Mouse (Mus musculus) spleen, adult 2 months (tissue): ENCODE measurements around the gene Qtrt2. TPM values are rescaled to one million over a fixed set of nuclear protein-coding genes. Genes with fewer than 3 reads are reported as not detected.

Source experiments
- DNase-seq, 2 experiments: peaks; one replicate each; pipeline versions ENCODE4 v3.0.0 to v3.0.0-alpha.2; 2012 to 2021; ENCODE audit warnings: low spot score in 2 of 2, low read depth in 1 of 2
- H3K27ac ChIP-seq: fragments of 200-500 bp; 2 replicates; pipeline ENCODE4 v1.5.1; 2012; ENCODE audit warnings: low read length, inconsistent platforms; ENCODE audit not compliant: insufficient read depth
- H3K27me3 ChIP-seq: fragments of 200-500 bp; 2 replicates; pipeline ENCODE4 v1.6.1; 2012; ENCODE audit warnings: mild to moderate bottlenecking, moderate library complexity, low read length, inconsistent platforms; ENCODE audit not compliant: control insufficient read depth, insufficient read depth
- H3K36me3 ChIP-seq: fragments of 200-500 bp; 2 replicates; pipeline ENCODE4 v1.6.1; 2012; ENCODE audit warnings: mild to moderate bottlenecking, low read length, inconsistent platforms; ENCODE audit not compliant: control insufficient read depth, insufficient read depth
- H3K4me1 ChIP-seq: fragments of 200-500 bp; 2 replicates; pipeline ENCODE4 v1.6.1; 2011; ENCODE audit warnings: inconsistent platforms; ENCODE audit not compliant: control insufficient read depth, insufficient read depth, insufficient read length
- H3K4me3 ChIP-seq: fragments of 200-500 bp; 2 replicates; pipeline ENCODE4 v1.5.1; 2011; ENCODE audit warnings: mild to moderate bottlenecking, inconsistent platforms; ENCODE audit not compliant: insufficient read depth, insufficient read length; ENCODE audit errors: extremely low read depth
- CTCF ChIP-seq: fragments of 200-500 bp; IDR thresholded peaks from 2 replicates; pipeline ENCODE4 v1.5.1; 2011; ENCODE audit warnings: mild to moderate bottlenecking, inconsistent platforms; ENCODE audit not compliant: insufficient read depth, insufficient read length, insufficient replicate concordance; ENCODE audit errors: extremely low read depth
- POLR2A ChIP-seq: fragments of 200-500 bp; IDR thresholded peaks from 2 replicates; pipeline ENCODE4 v1.6.1; 2011; ENCODE audit warnings: low read depth, low read length, inconsistent platforms
- WGBS: fragments of 180-500 bp; shearing (Covaris S2); methylation state at CpG from one replicate; pipeline ENCODE4 v1.1.7; 2018; 5-methylcytosine and 5-hydroxymethylcytosine counted together
- polyA plus RNA-seq: library from polyadenylated mRNA; depleted of rRNA; stranded (reverse); fragments of >200 nt; gene quantifications from 2 replicates; pipeline ENCODE4 v1.2.3, GENCODE M21; 2012

Qtrt2 gene
- polyA plus RNA-seq, 1 experiment = 13.6 TPM

- Histone ChIP-seq H3K27me3 (no peaks in the 10 kb centered on the region), H3K4me1 (no peaks in the 10 kb centered on the region), H3K4me3 (no peak overlapping the region), H3K36me3 (no peaks in the 10 kb centered on the region), H3K27ac (no peak overlapping the region)
- no peak for DNase-seq
- WGBS = 91% methylated on average over 3 of the region's 3 CpGs
- no peak for TF ChIP-seq POLR2A
These were observed 4.9 kb upstream of the Qtrt2 start for GRCm38 (mm10) chr16:43931502-43931901.

GRCm38 (mm10) chr16:43930577-43930976 is 4.0 kb upstream of the Qtrt2 start:
- no peaks in the 10 kb centered on the region for H3K36me3 ChIP-seq
- H3K27ac ChIP-seq = no peak overlapping the region
- H3K4me1 ChIP-seq = no peaks in the 10 kb centered on the region
- TF ChIP-seq CTCF (no peak), POLR2A (no peak)
- H3K4me3 ChIP-seq = no peak overlapping the region
- no peaks in the 10 kb centered on the region for H3K27me3 ChIP-seq
- no peak for DNase-seq

GRCm38 (mm10) chr16:43925846-43926245 is 763 bp downstream of the Qtrt2 start:
- 75% methylated on average over 1 of the region's 1 CpGs for WGBS

GRCm38 (mm10) chr16:43925001-43925558 is 1.5 kb downstream of the Qtrt2 start:
- WGBS = 80% methylated on average over 6 of the region's 6 CpGs
- no peak overlapping the region for H3K27ac ChIP-seq
- no peak for TF ChIP-seq CTCF

More at GRCm38 (mm10) chr16:43925846-43926245, 763 bp downstream of the Qtrt2 start:
- H3K27ac ChIP-seq = no peak overlapping the region
- no peaks in the 10 kb centered on the region for H3K36me3 ChIP-seq
- no peaks in the 10 kb centered on the region for H3K27me3 ChIP-seq
- no peaks in the 10 kb centered on the region for H3K4me1 ChIP-seq
- TF ChIP-seq CTCF = no peak
- no peak for TF ChIP-seq POLR2A
- DNase-seq = no peak
- no peak overlapping the region for H3K4me3 ChIP-seq

DNA sequence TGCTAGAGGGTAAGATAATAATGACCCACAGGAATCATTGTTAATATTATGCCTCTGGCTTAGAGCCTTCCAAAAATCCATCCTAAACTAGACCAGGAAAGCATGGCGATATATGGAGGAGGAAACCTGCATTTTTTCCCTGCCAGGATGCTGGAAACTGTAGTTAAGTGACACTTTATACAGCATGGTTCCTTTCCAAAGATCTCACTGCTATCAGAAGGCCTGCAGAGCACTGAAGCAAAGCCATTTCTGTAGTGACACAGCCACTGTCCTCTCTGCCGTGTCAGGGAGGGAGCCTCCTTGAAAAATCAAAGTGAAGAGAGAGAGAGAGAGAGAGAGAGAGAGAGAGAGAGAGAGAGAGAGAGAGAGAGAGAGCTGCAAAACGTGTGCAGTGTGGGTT is 4.0 kb downstream of the Qtrt2 start:
- H3K27ac ChIP-seq = no peak overlapping the region
- H3K27me3 ChIP-seq = no peaks in the 10 kb centered on the region
- 76% methylated on average over 3 of the region's 3 CpGs for WGBS
- TF ChIP-seq CTCF (no peak), POLR2A (no peak)
- no peaks in the 10 kb centered on the region for H3K36me3 ChIP-seq
- H3K4me3 ChIP-seq = no peak overlapping the region
- H3K4me1 ChIP-seq = no peaks in the 10 kb centered on the region
- no peak for DNase-seq

More at GRCm38 (mm10) chr16:43925001-43925558, 1.5 kb downstream of the Qtrt2 start:
- H3K36me3 ChIP-seq = no peaks in the 10 kb centered on the region
- no peaks in the 10 kb centered on the region for H3K27me3 ChIP-seq
- DNase-seq = no peak
- no peak overlapping the region for H3K4me3 ChIP-seq
- H3K4me1 ChIP-seq = no peaks in the 10 kb centered on the region

DNA sequence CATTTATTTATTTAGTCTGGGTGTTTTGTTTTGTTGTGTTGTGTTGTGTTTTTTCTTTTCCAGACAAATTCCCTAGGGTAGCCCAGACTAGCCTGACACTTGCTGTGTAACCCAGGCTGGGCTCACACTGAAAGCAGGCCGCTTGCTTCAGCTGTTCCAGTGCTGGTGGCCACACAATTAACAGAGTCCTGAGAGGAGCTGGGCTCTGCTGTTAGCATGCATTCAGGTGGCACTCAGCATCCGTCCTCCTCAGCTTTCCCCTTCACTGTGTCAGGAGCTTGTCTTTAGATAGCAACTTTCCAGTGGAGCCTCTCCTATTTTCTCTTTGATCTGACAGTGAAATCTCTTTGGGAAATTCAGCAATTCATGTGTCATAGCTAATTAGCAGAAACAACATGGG is 4.6 kb downstream of the Qtrt2 start:
- Histone ChIP-seq H3K4me3 (no peak overlapping the region), H3K36me3 (no peaks in the 10 kb centered on the region), H3K4me1 (no peaks in the 10 kb centered on the region), H3K27me3 (no peaks in the 10 kb centered on the region), H3K27ac (no peak overlapping the region)
- no peak for DNase-seq
- TF ChIP-seq CTCF (no peak), POLR2A (no peak)
- WGBS = 86% methylated on average over 2 of the region's 2 CpGs

DNA sequence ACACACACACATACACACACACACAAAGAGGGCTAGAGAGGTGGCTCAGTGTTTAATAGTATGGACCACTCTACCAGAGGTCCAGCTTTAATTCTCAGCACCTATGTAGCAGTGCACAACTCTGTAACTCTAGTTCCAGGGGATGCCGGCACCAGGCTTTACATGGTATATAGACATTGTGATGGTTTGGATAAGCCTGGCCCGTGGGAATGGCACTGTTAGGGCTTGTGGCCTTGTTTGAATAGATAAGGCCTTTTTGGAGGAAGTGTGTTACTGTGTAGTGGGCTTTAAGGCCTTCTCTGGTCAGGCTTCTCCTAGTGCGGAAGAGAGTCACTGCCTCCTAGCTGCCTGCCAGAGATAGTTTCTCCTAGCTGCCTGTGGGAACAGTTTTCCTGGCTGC is 7.7 kb downstream of the Qtrt2 start:
- no peak overlapping the region for H3K27ac ChIP-seq
- TF ChIP-seq POLR2A = no peak
- TF ChIP-seq CTCF = no peak
- no peaks in the 10 kb centered on the region for H3K36me3 ChIP-seq
- H3K27me3 ChIP-seq = no peaks in the 10 kb centered on the region
- H3K4me3 ChIP-seq = no peak overlapping the region
- WGBS = 83% methylated on average over 3 of the region's 3 CpGs
- no peaks in the 10 kb centered on the region for H3K4me1 ChIP-seq
- DNase-seq = no peak
